Mouse (Mus musculus): ENCODE measurements around the gene Gm49396.

Gene Gm49396

GRCm38 (mm10) chr7:30563117-30563905 is at the start of gene Gm49396, which contains the start of the genes U2af1l4 and Psenen:
Gm49396 (plus strand) TSS chr7:30563344.
U2af1l4 (plus strand) TSS chr7:30563301.
Psenen (minus strand) TSS chr7:30563627.
- DNase-seq: peak; percentile 100

- DNase-seq: no peak
Observed at GRCm38 (mm10) chr7:30515003-30515760, 48.0 kb upstream of the Gm49396 start.

- no peak for DNase-seq
Observed at GRCm38 (mm10) chr7:30518325-30518724, 44.8 kb upstream of the Gm49396 start.

- DNase-seq: no peak
Observed at GRCm38 (mm10) chr7:30520396-30520795, 42.7 kb upstream of the Gm49396 start.

- no peak for DNase-seq
Observed at GRCm38 (mm10) chr7:30520856-30521255, 42.3 kb upstream of the Gm49396 start.

- no peak for DNase-seq
Observed at GRCm38 (mm10) chr7:30522871-30523270, 40.3 kb upstream of the Gm49396 start.

GRCm38 (mm10) chr7:30524487-30524886 is 38.7 kb upstream of the Gm49396 start:
- no peak for DNase-seq

- DNase-seq: peak; percentile 89
Observed at GRCm38 (mm10) chr7:30525954-30526353, 37.2 kb upstream of the Gm49396 start.

GRCm38 (mm10) chr7:30526399-30526798 is 36.7 kb upstream of the Gm49396 start:
- DNase-seq: no peak

GRCm38 (mm10) chr7:30526981-30527380 is 36.2 kb upstream of the Gm49396 start:
- no peak for DNase-seq

GRCm38 (mm10) chr7:30531291-30531815 is 31.8 kb upstream of the Gm49396 start:
- no peak for DNase-seq

- peak; percentile 94 for DNase-seq
Observed at GRCm38 (mm10) chr7:30532931-30533330, 30.2 kb upstream of the Gm49396 start.

- peak; percentile 90 for DNase-seq
Observed at GRCm38 (mm10) chr7:30533941-30534632, 29.1 kb upstream of the Gm49396 start.

GRCm38 (mm10) chr7:30534633-30535577 is 28.2 kb upstream of the Gm49396 start, which contains the start of gene Arhgap33:
Arhgap33 (minus strand) TSS chr7:30535060.
- DNase-seq: peak; percentile 99

GRCm38 (mm10) chr7:30540572-30540971 is 22.6 kb upstream of the Gm49396 start:
- DNase-seq: peak; percentile 80

- no peak for DNase-seq
Observed at GRCm38 (mm10) chr7:30544327-30544726, 18.8 kb upstream of the Gm49396 start.

- no peak for DNase-seq
Observed at GRCm38 (mm10) chr7:30549880-30550279, 13.3 kb upstream of the Gm49396 start.

GRCm38 (mm10) chr7:30550603-30551002 is 12.5 kb upstream of the Gm49396 start:
- peak; percentile 91 for DNase-seq

- DNase-seq: peak; percentile 90
Observed at GRCm38 (mm10) chr7:30551445-30552101, 11.6 kb upstream of the Gm49396 start.

GRCm38 (mm10) chr7:30552102-30553020 is 10.8 kb upstream of the Gm49396 start, which contains the start of the genes Hspb6 and Proser3:
Hspb6 (plus strand) TSS chr7:30552178.
Proser3 (minus strand) TSS chr7:30552299.
- DNase-seq: peak; percentile 100
